Mouse (Mus musculus) ES-E14 (cell line): ENCODE results near the gene Ei24. TPM values are rescaled to one million over a fixed set of nuclear protein-coding genes. Genes with fewer than 3 reads are reported as not detected.

Source experiments
- DNase-seq: peaks from one replicate; pipeline ENCODE4 v3.0.0-alpha.2; 2013; ENCODE audit warnings: low read depth, low spot score
- H3K27ac ChIP-seq: 2 replicates; pipeline ENCODE4 v1.5.1; 2012; ENCODE audit warnings: low read depth, mild to moderate bottlenecking, low read length, moderate library complexity, mixed read lengths; ENCODE audit not compliant: poor library complexity, insufficient read depth, severe bottlenecking
- H3K36me3 ChIP-seq: 2 replicates; pipeline ENCODE4 v1.6.1; 2012; ENCODE audit warnings: mild to moderate bottlenecking, low read length, moderate library complexity, mixed read lengths; ENCODE audit not compliant: control insufficient read depth, poor library complexity, insufficient read depth, severe bottlenecking
- H3K4me1 ChIP-seq, 2 experiments: fragments of 150-350 bp in 1 of 2; sonication (generic) in 1 of 2; 2 replicates each; pipeline ENCODE4 v1.6.1; 2012; ENCODE audit warnings: low read length in 2 of 2, mild to moderate bottlenecking in 1 of 2, mixed read lengths in 1 of 2; ENCODE audit not compliant: control insufficient read depth in 2 of 2, insufficient read depth in 2 of 2, poor library complexity in 1 of 2
- H3K4me3 ChIP-seq, 2 experiments: fragments of 150-350 bp in 1 of 2; sonication (generic) in 1 of 2; 2 replicates each; pipeline ENCODE4 v1.5.1; 2012; ENCODE audit warnings: low read length in 2 of 2, low read depth in 1 of 2, mild to moderate bottlenecking in 1 of 2, mixed read lengths in 1 of 2; ENCODE audit not compliant: insufficient read depth in 1 of 2, poor library complexity in 1 of 2, severe bottlenecking in 1 of 2
- H3K9ac ChIP-seq: 2 replicates; pipeline ENCODE4 v1.6.1; 2012; ENCODE audit warnings: low read depth, mild to moderate bottlenecking, low read length, mixed read lengths; ENCODE audit not compliant: poor library complexity, insufficient read depth, severe bottlenecking
- H3K9me3 ChIP-seq: fragments of 150-350 bp; sonication (generic); 2 replicates; pipeline ENCODE4 v1.6.1; 2012; ENCODE audit warnings: low read depth, mild to moderate bottlenecking, low read length; ENCODE audit not compliant: control insufficient read depth, insufficient read depth
- CHD2 ChIP-seq: IDR thresholded peaks from 2 replicates; pipeline ENCODE4 v1.6.1; 2014; ENCODE audit warnings: mild to moderate bottlenecking, low read depth, low read length, inconsistent platforms
- HCFC1 ChIP-seq: IDR thresholded peaks from 2 replicates; pipeline ENCODE4 v1.6.1; 2012; ENCODE audit warnings: low read length, inconsistent platforms, borderline replicate concordance; ENCODE audit not compliant: insufficient read depth
- MAFK ChIP-seq: IDR thresholded peaks from 2 replicates; pipeline ENCODE4 v1.6.1; 2014; ENCODE audit warnings: mild to moderate bottlenecking, low read depth, low read length, inconsistent platforms; ENCODE audit not compliant: insufficient read depth
- ZC3H11A ChIP-seq: IDR thresholded peaks from 2 replicates; pipeline ENCODE4 v1.6.1; 2012; ENCODE audit warnings: low read depth, mild to moderate bottlenecking, inconsistent platforms, low read length, borderline replicate concordance
- ZNF384 ChIP-seq: IDR thresholded peaks from 2 replicates; pipeline ENCODE4 v1.6.1; 2012; ENCODE audit warnings: low read depth, low read length, inconsistent platforms
- in situ Hi-C, 2 experiments: fragments of 600-800 bp; cut with MboI; formaldehyde crosslinking; loops; one replicate each; pipeline ENCODE4 v1.15.1; 2025; ENCODE audit warnings: low sequenced_read_pairs in 2 of 2, inconsistent platforms in 1 of 2; ENCODE audit not compliant: unreplicated experiment in 2 of 2
- total RNA-seq: library from RNA; depleted of rRNA; stranded (reverse); fragments of 300-350 nt; gene quantifications from 2 replicates; pipeline ENCODE4 v1.2.3, GENCODE M21; 2012; rRNA removed

The Ei24 gene
- 104 and 105 TPM in 2 replicates for total RNA-seq

GRCm38 (mm10) chr9:36796781-36797555 is at the start of gene Ei24:
Gene Ei24, minus strand, starts transcription at chr9:36797393.
- peak within 1 kb of the TSS; percentile 80 for H3K27ac ChIP-seq
- DNase-seq, result peak; percentile 46
- in situ Hi-C loops, result no loop called here
- peak within 1 kb of the TSS; percentile 97 for H3K9ac ChIP-seq
- peaks cover 16 to 18% of the 10 kb centered on the region in 2 experiments for H3K4me1 ChIP-seq
- no peaks in the 10 kb centered on the region for H3K9me3 ChIP-seq
- H3K4me3 ChIP-seq, result peak within 1 kb of the TSS; percentile 98
- TF ChIP-seq ZC3H11A (no peak), HCFC1 (peak; percentile 69), ZNF384 (no peak)
- peaks cover 7% of the 10 kb centered on the region for H3K36me3 ChIP-seq

DNA sequence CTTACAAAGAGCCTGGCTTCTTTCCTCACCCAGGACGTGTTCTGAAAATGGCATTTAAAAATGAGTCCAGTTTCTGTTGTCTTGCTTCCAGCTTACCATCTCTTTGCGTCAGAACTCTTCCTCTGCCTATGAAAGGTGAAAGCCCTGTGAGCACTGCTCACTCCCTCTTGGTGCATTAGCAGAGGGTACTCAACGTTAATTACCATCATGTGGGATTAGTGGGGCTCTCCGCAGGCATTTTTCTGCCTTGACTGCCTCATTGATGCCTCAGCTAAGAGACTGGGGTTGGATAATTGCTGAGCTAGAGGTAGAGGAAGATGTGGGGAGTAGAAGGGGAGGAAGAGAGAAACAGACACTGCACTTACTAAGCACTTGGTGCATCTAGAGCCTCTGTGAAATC is 49.2 kb upstream of the Ei24 start:
- no peak overlapping the region for H3K27ac ChIP-seq
- H3K9me3 ChIP-seq, result no peaks in the 10 kb centered on the region
- in situ Hi-C loops, result no loop called here
- H3K9ac ChIP-seq, result no peak overlapping the region
- TF ChIP-seq ZNF384 (no peak), ZC3H11A (no peak), HCFC1 (no peak), CHD2 (no peak), MAFK (no peak)
- DNase-seq, result no peak
- H3K4me3 ChIP-seq, result no peak overlapping the region
- H3K36me3 ChIP-seq, result no peaks in the 10 kb centered on the region
- H3K4me1 ChIP-seq, result no peaks in the 10 kb centered on the region

GRCm38 (mm10) chr9:36833914-36834313 is 36.7 kb upstream of the Ei24 start:
- Histone ChIP-seq H3K4me3 (no peak overlapping the region), H3K36me3 (no peaks in the 10 kb centered on the region), H3K4me1 (peaks cover 0 to 5% of the 10 kb centered on the region in 2 experiments; a peak in 2 of 4 replicates), H3K27ac (no peak overlapping the region), H3K9ac (no peak overlapping the region), H3K9me3 (no peaks in the 10 kb centered on the region)
- no peak for DNase-seq
- in situ Hi-C loops, result no loop called here
- TF ChIP-seq HCFC1, result no peak
- no peak for TF ChIP-seq ZC3H11A
- TF ChIP-seq MAFK, result no peak
- no peak for TF ChIP-seq ZNF384
- TF ChIP-seq CHD2, result no peak

DNA sequence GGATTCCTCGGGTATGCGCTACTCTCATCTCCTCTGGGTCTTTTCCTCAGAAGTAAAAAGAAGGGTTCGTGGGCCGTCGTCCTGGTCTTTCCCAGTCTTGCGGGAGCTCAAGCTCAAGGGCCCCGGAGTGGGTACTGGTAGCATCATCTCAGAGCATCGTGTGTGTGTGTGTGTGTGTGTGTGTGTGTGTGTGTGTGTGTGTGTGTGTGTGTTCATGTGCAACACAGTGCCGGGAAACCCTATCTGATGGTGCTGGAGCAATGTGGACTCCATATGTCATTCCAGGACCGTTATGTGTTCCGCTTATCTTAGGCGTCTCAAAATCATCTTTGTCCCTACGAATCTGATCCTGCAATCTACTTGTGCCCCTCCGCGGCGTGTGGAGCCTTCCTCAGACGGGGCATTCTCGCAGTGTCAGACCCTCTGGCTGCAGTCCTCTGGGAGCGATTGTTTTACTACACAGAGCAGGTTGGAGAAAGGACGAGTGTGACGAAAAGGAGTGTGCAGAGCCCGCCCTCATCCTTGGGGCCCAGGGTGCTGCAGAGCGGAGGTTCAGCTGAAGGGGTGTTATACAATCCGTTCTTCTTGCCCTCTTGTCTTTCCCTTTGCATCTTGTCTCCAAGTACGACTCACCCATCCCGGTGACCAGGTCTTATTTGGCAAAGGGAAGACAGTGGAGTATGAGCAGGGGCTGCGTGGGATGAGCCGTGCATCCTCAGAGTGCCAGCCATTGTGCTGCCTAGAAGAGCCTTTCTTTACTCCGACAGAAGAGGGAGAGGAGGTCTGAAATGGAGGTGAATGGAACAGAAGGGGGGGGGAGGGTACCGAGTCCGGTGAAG is 36.1 kb upstream of the Ei24 start:
- Histone ChIP-seq H3K27ac (no peak overlapping the region), H3K4me3 (peak overlapping the region; percentile 49 to 65), H3K9me3 (no peaks in the 10 kb centered on the region), H3K36me3 (no peaks in the 10 kb centered on the region), H3K9ac (peak overlapping the region; percentile 60), H3K4me1 (peaks cover 0 to 5% of the 10 kb centered on the region in 2 experiments; a peak in 2 of 4 replicates)
- in situ Hi-C loops, result no loop called here
- TF ChIP-seq HCFC1 (no peak), ZNF384 (no peak), CHD2 (no peak)
- no peak for DNase-seq
